In the genomic region with DNA sequence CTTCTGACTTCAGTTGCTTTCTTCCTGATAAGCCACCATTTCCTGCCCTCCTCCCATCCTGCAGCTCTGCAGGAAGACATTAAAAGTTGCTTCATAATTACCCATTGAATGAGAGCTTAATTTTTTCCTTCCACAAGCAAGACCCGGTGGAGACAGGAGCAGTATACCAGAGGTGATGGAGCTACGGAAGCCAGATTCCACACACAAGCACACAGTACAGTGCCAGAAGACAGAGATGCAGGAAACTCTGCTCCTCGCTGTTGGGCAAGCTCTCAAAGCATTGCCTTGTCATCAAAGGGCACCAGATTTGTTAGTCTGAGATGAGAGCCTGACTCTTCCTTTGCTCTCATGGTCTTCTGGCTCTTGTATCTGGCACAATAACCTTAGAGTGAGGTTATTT, we compare ENCODE assay signal across 23 mouse cellular contexts.
A peak's percentile ranks its signal among the peaks of the same experiment; 100 is the strongest.
DNase-seq lines count a peak whose midpoint lies in the region; ATAC-seq and TF ChIP-seq lines count a peak whose summit lies in the region.
"Had no signal": no experiment of that assay in that cellular context is flagged by ENCODE, and none has a peak within 500 bp of the region (broad histone marks: within the 10 kb centered on the region; RNA-seq: fewer than 3 reads in every experiment).

No protein-coding gene starts in this region.

- ATAC-seq in forebrain, embryonic 14.5 days: no peak
- ATAC-seq in forebrain, embryonic 12.5 days (ENCODE audit: low FRiP score): no peak
- no peak for ATAC-seq in heart, postnatal 0 days (ENCODE audit: insufficient read depth, low read depth)
- ATAC-seq in midbrain, embryonic 11.5 days (ENCODE audit: low FRiP score): no peak
- ATAC-seq in midbrain, embryonic 16.5 days: no peak
- ATAC-seq: forebrain, postnatal 0 days; intestine, postnatal 0 days had no signal

- no peak overlapping the region for H3K9ac ChIP-seq in forebrain, embryonic 14.5 days (ENCODE audit: low read length)
- no peak overlapping the region for H3K9ac ChIP-seq in forebrain, embryonic 12.5 days
- H3K9ac ChIP-seq in heart, postnatal 0 days (replicated peaks; ENCODE audit: low read depth, low read length): no peak overlapping the region
- H3K9ac ChIP-seq in midbrain, embryonic 11.5 days (ENCODE audit: low read length): no peak overlapping the region
- no peak overlapping the region for H3K9ac ChIP-seq in midbrain, embryonic 16.5 days (ENCODE audit: low read depth, low read length)
- H3K9ac ChIP-seq: forebrain, postnatal 0 days; heart, embryonic 13.5 days; hindbrain, embryonic 12.5 days had no signal

- WGBS in forebrain, embryonic 14.5 days: 59% methylated on average over 3 of the region's 3 CpGs
- WGBS in forebrain, embryonic 12.5 days: 74% methylated on average over 3 of the region's 3 CpGs
- WGBS in heart, postnatal 0 days: 37% methylated on average over 3 of the region's 3 CpGs
- WGBS in midbrain, embryonic 11.5 days: 75% methylated on average over 3 of the region's 3 CpGs
- WGBS in midbrain, embryonic 16.5 days: 56% methylated on average over 3 of the region's 3 CpGs

- H3K4me1 ChIP-seq in forebrain, embryonic 14.5 days (ENCODE audit: control insufficient read depth, insufficient read depth, low read length): peaks cover 5% of the 10 kb centered on the region; the same call in 1 of the 2 replicates
- peaks cover 17% of the 10 kb centered on the region for H3K4me1 ChIP-seq in forebrain, embryonic 12.5 days
- H3K4me1 ChIP-seq in heart, postnatal 0 days (ENCODE audit: control insufficient read depth, insufficient read depth): peaks cover 3% of the 10 kb centered on the region; the same call in 1 of the 2 replicates
- no peaks in the 10 kb centered on the region for H3K4me1 ChIP-seq in midbrain, embryonic 11.5 days (ENCODE audit: control insufficient read depth, insufficient read depth, low read length)
- H3K4me1 ChIP-seq in midbrain, embryonic 16.5 days (ENCODE audit: control insufficient read depth, insufficient read depth, low read length): peaks cover 12% of the 10 kb centered on the region; the same call in 1 of the 2 replicates

- H3K4me2 ChIP-seq in forebrain, embryonic 14.5 days (ENCODE audit: low read length): no peak overlapping the region
- no peak overlapping the region for H3K4me2 ChIP-seq in forebrain, embryonic 12.5 days
- no peak overlapping the region for H3K4me2 ChIP-seq in heart, postnatal 0 days (ENCODE audit: low read depth, low read length)
- no peak overlapping the region for H3K4me2 ChIP-seq in midbrain, embryonic 11.5 days
- H3K4me2 ChIP-seq in midbrain, embryonic 16.5 days (ENCODE audit: low read length): no peak overlapping the region
- H3K4me2 ChIP-seq: heart, embryonic 13.5 days; hindbrain, embryonic 12.5 days had no signal

- no peaks in the 10 kb centered on the region for H3K27me3 ChIP-seq in forebrain, embryonic 14.5 days (replicated peaks; ENCODE audit: control insufficient read depth, insufficient read depth, low read length)
- no peaks in the 10 kb centered on the region for H3K27me3 ChIP-seq in forebrain, embryonic 12.5 days
- no peaks in the 10 kb centered on the region for H3K27me3 ChIP-seq in heart, postnatal 0 days (ENCODE audit: control insufficient read depth, insufficient read depth, low read length)
- H3K27me3 ChIP-seq in midbrain, embryonic 11.5 days (ENCODE audit: control insufficient read depth, insufficient read depth, low read length): no peaks in the 10 kb centered on the region
- no peaks in the 10 kb centered on the region for H3K27me3 ChIP-seq in midbrain, embryonic 16.5 days (ENCODE audit: control insufficient read depth, insufficient read depth, low read depth, low read length)
- H3K27me3 ChIP-seq: heart, embryonic 13.5 days; hindbrain, embryonic 12.5 days had no signal

- H3K27ac ChIP-seq in forebrain, embryonic 14.5 days (ENCODE audit: low read depth, low read length): no peak overlapping the region
- no peak overlapping the region for H3K27ac ChIP-seq in forebrain, embryonic 12.5 days
- H3K27ac ChIP-seq in heart, postnatal 0 days (ENCODE audit: low read depth): no peak overlapping the region
- no peak overlapping the region for H3K27ac ChIP-seq in midbrain, embryonic 11.5 days (ENCODE audit: low read depth, low read length)
- H3K27ac ChIP-seq in midbrain, embryonic 16.5 days (ENCODE audit: low read length): no peak overlapping the region
- H3K27ac ChIP-seq: embryonic facial prominence, embryonic 10.5 days; heart, embryonic 13.5 days; hindbrain, embryonic 12.5 days; limb, embryonic 10.5 days; macrophage had no signal

- no peak for TF ChIP-seq CTCF in heart, postnatal 0 days (IDR thresholded peaks at IDR 0.05; ENCODE audit: low read depth)

- TF ChIP-seq EP300 in heart, postnatal 0 days (IDR thresholded peaks at IDR 0.05; ENCODE audit: low read depth): no peak

- no peaks in the 10 kb centered on the region for H3K9me3 ChIP-seq in forebrain, embryonic 14.5 days (replicated peaks; ENCODE audit: control insufficient read depth, low read length)
- no peaks in the 10 kb centered on the region for H3K9me3 ChIP-seq in forebrain, embryonic 12.5 days
- no peaks in the 10 kb centered on the region for H3K9me3 ChIP-seq in heart, postnatal 0 days (replicated peaks; ENCODE audit: control insufficient read depth, low read length)
- no peaks in the 10 kb centered on the region for H3K9me3 ChIP-seq in midbrain, embryonic 11.5 days (ENCODE audit: control insufficient read depth, low read length)
- no peaks in the 10 kb centered on the region for H3K9me3 ChIP-seq in midbrain, embryonic 16.5 days (replicated peaks; ENCODE audit: control insufficient read depth, low read length, poor library complexity, severe bottlenecking)
- H3K9me3 ChIP-seq: embryonic facial prominence, embryonic 10.5 days; heart, embryonic 13.5 days; hindbrain, embryonic 12.5 days; limb, embryonic 10.5 days had no signal

- no peaks in the 10 kb centered on the region for H3K36me3 ChIP-seq in forebrain, embryonic 14.5 days (ENCODE audit: control insufficient read depth, insufficient read depth, low read length)
- H3K36me3 ChIP-seq in forebrain, embryonic 12.5 days (replicated peaks): no peaks in the 10 kb centered on the region
- H3K36me3 ChIP-seq in heart, postnatal 0 days (replicated peaks; ENCODE audit: control insufficient read depth, insufficient read depth, low read length): no peaks in the 10 kb centered on the region
- H3K36me3 ChIP-seq in midbrain, embryonic 11.5 days (ENCODE audit: control insufficient read depth, insufficient read depth, low read length): no peaks in the 10 kb centered on the region
- H3K36me3 ChIP-seq in midbrain, embryonic 16.5 days (ENCODE audit: control insufficient read depth, insufficient read depth, low read length): no peaks in the 10 kb centered on the region
- H3K36me3 ChIP-seq: embryonic facial prominence, embryonic 10.5 days; heart, embryonic 13.5 days; hindbrain, embryonic 12.5 days; limb, embryonic 10.5 days had no signal

- H3K4me3 ChIP-seq in forebrain, embryonic 14.5 days (ENCODE audit: low read depth, low read length): no peak overlapping the region
- no peak overlapping the region for H3K4me3 ChIP-seq in forebrain, embryonic 12.5 days (replicated peaks)
- no peak overlapping the region for H3K4me3 ChIP-seq in heart, postnatal 0 days (ENCODE audit: low read depth, low read length)
- no peak overlapping the region for H3K4me3 ChIP-seq in midbrain, embryonic 11.5 days (ENCODE audit: low read depth, low read length)
- no peak overlapping the region for H3K4me3 ChIP-seq in midbrain, embryonic 16.5 days (ENCODE audit: low read depth, low read length)
- H3K4me3 ChIP-seq: embryonic facial prominence, embryonic 10.5 days; heart, embryonic 13.5 days; hindbrain, embryonic 12.5 days; limb, embryonic 10.5 days had no signal

- peak; percentile 3 for DNase-seq in forebrain, embryonic 14.5 days (ENCODE audit: low spot score)
- DNase-seq in heart, postnatal 0 days (ENCODE audit: low spot score): peak; percentile 6
- no peak for DNase-seq in heart, adult 11 months
- DNase-seq in kidney, postnatal 14 days: peak; percentile 6
- DNase-seq in kidney, adult 8-10 months: no peak
- peak; percentile 59 for DNase-seq in midbrain, embryonic 11.5 days (ENCODE audit: low spot score, missing footprints)
- DNase-seq: adrenal gland, postnatal 25 days; cerebellum, adult 11 months; cerebellum, adult 9-11 months; forebrain, postnatal 0 days; gastrocnemius, postnatal 25 days; liver; right cerebral cortex, adult 18-20 months; right cerebral cortex, postnatal 4 days; thymus, postnatal 14 days had no signal

Comparison
In these comparisons a context has a peak if more than half of its experiments do, and no peak if none do; other contexts are left out.
1. DNase-seq: peak in forebrain, embryonic 14.5 days (single experiment), heart, postnatal 0 days (single experiment), kidney, postnatal 14 days (single experiment) and midbrain, embryonic 11.5 days (single experiment); none in heart, adult 11 months (single experiment) and kidney, adult 8-10 months (0 of 2).